Mouse (Mus musculus): ENCODE results near the gene Chrna9. TPM values are rescaled to one million over a fixed set of nuclear protein-coding genes. Genes with fewer than 3 reads are reported as not detected.

Chrna9 gene
- total RNA-seq, 1 experiment from 2014 or later = not detected

GRCm38 (mm10) chr5:66004134-66004925 is 69.6 kb downstream of the Chrna9 start, which contains the start of gene 9130230L23Rik:
TSS of gene 9130230L23Rik (minus strand) at chr5:66004285.
- ATAC-seq (replicated peaks; ENCODE audit: low read depth, poor library complexity, severe bottlenecking) = no peak

- 0 out of 2 replicates have a peak, but pooled peaks have one; percentile 14 for ATAC-seq (replicated peaks; ENCODE audit: low read depth, poor library complexity, severe bottlenecking)
These were observed 70.4 kb downstream of the Chrna9 start for GRCm38 (mm10) chr5:66005041-66005678.

- no peak for ATAC-seq (replicated peaks; ENCODE audit: low read depth, poor library complexity, severe bottlenecking)
These were observed 73.7 kb downstream of the Chrna9 start for GRCm38 (mm10) chr5:66008245-66008967.

- 0 out of 2 replicates have a peak, but pooled peaks have one; percentile 52 for ATAC-seq (replicated peaks; ENCODE audit: low read depth, poor library complexity, severe bottlenecking)
These were observed 79.3 kb downstream of the Chrna9 start for GRCm38 (mm10) chr5:66013999-66014398.

GRCm38 (mm10) chr5:66014437-66014836 is 79.7 kb downstream of the Chrna9 start:
- no peak for ATAC-seq (replicated peaks; ENCODE audit: low read depth, poor library complexity, severe bottlenecking)

GRCm38 (mm10) chr5:66015449-66015961 is 80.8 kb downstream of the Chrna9 start:
- no peak for ATAC-seq (replicated peaks; ENCODE audit: low read depth, poor library complexity, severe bottlenecking)

GRCm38 (mm10) chr5:66026796-66027195 is 92.1 kb downstream of the Chrna9 start:
- no peak for ATAC-seq (replicated peaks; ENCODE audit: low read depth, poor library complexity, severe bottlenecking)

Other genes with a start within 250 kb of the Chrna9 start
- gene Pds5a, start 236.6 kb upstream of the Chrna9 start, total RNA-seq (2017) = 242 and 296 TPM in 2 replicates
- gene N4bp2, start 171.4 kb upstream of the Chrna9 start, total RNA-seq (2017) = 49.1 and 67.5 TPM in 2 replicates
- 33.6 and 46.6 TPM in 2 replicates for gene Rhoh, start 73.7 kb upstream of the Chrna9 start, total RNA-seq (2017)
- 0.41 TPM in 1 of 2 replicates, not detected in the other for gene 9130230L23Rik, start 69.4 kb downstream of the Chrna9 start, total RNA-seq (2017)
- 2.7 and 7.0 TPM in 2 replicates for gene Rbm47, start 238.2 kb downstream of the Chrna9 start, total RNA-seq (2017)